Mouse (Mus musculus): Measurements from ENCODE around the gene Cacna2d4. TPM values are rescaled to one million over a fixed set of nuclear protein-coding genes. Genes with fewer than 3 reads are reported as not detected.

Gene Cacna2d4
- total and polyA plus RNA-seq, 2 experiments from 2014 or later: 0.48 to 0.62 TPM

GRCm38 (mm10) chr6:119314751-119315476 lies 78.6 kb downstream of the Cacna2d4 start:
- H3K9me3 ChIP-seq (ENCODE audit: low read length): no peaks in the 10 kb centered on the region
- H3K4me1 ChIP-seq (ENCODE audit: insufficient read depth): peaks cover 15% of the 10 kb centered on the region
- H3K4me2 ChIP-seq (ENCODE audit: low read depth): no peak overlapping the region
- no peak for DNase-seq
- TF ChIP-seq CTCF (IDR thresholded peaks at IDR 0.05; ENCODE audit: low read depth): no peak
- H3K27me3 ChIP-seq (ENCODE audit: insufficient read depth, low read length): no peaks in the 10 kb centered on the region
- ATAC-seq: no peak
- H3K36me3 ChIP-seq (ENCODE audit: insufficient read depth): peaks cover 5% of the 10 kb centered on the region; the same call in 1 of the 2 replicates
- no peak overlapping the region for H3K27ac ChIP-seq (ENCODE audit: low read depth, low read length)
- 62% methylated on average over 7 of the region's 7 CpGs for WGBS
- H3K9ac ChIP-seq: no peak overlapping the region
- H3K4me3 ChIP-seq (ENCODE audit: low read depth, low read length): no peak overlapping the region

- 0 out of 2 replicates have a peak, but pooled peaks cover 7% of the 10 kb centered on the region for H3K4me1 ChIP-seq (ENCODE audit: insufficient read depth)
- no peak for TF ChIP-seq CTCF (IDR thresholded peaks at IDR 0.05; ENCODE audit: low read depth)
- H3K4me2 ChIP-seq (ENCODE audit: low read depth): no peak overlapping the region
- ATAC-seq (peak; percentile 79), DNase-seq (peak; percentile 55)
- H3K9me3 ChIP-seq (ENCODE audit: low read length): no peaks in the 10 kb centered on the region
- 0 out of 2 replicates have a peak overlapping the region, but pooled peaks have one; percentile 15 for H3K27ac ChIP-seq (ENCODE audit: low read depth, low read length)
- H3K4me3 ChIP-seq (ENCODE audit: low read depth, low read length): no peak overlapping the region
- H3K36me3 ChIP-seq (ENCODE audit: insufficient read depth): peaks cover 10% of the 10 kb centered on the region; the same call in 1 of the 2 replicates
- WGBS: 12% methylated on average over 9 of the region's 9 CpGs
- H3K9ac ChIP-seq: no peak overlapping the region
- H3K27me3 ChIP-seq (ENCODE audit: insufficient read depth, low read length): no peaks in the 10 kb centered on the region
Observed at GRCm38 (mm10) chr6:119318732-119319131, 82.4 kb downstream of the Cacna2d4 start.

GRCm38 (mm10) chr6:119319358-119319757 lies 83.0 kb downstream of the Cacna2d4 start:
- Histone ChIP-seq H3K4me1 (ENCODE audit: insufficient read depth) (0 out of 2 replicates have a peak, but pooled peaks cover 1% of the 10 kb centered on the region), H3K36me3 (ENCODE audit: insufficient read depth) (peaks cover 10% of the 10 kb centered on the region; the same call in 1 of the 2 replicates), H3K4me3 (ENCODE audit: low read depth, low read length) (no peak overlapping the region), H3K27ac (ENCODE audit: low read depth, low read length) (0 out of 2 replicates have a peak overlapping the region, but pooled peaks have one; percentile 15), H3K4me2 (ENCODE audit: low read depth) (no peak overlapping the region), H3K27me3 (ENCODE audit: insufficient read depth, low read length) (no peaks in the 10 kb centered on the region), H3K9me3 (ENCODE audit: low read length) (no peaks in the 10 kb centered on the region), H3K9ac (no peak overlapping the region)
- WGBS: 81% methylated on average over 2 of the region's 2 CpGs
- ATAC-seq (0 out of 2 replicates have a peak, but pooled peaks have one; percentile 1), DNase-seq (no peak)
- peak; percentile 58 for TF ChIP-seq CTCF (IDR thresholded peaks at IDR 0.05; ENCODE audit: low read depth)

GRCm38 (mm10) chr6:119320481-119320880 lies 84.2 kb downstream of the Cacna2d4 start:
- 57% methylated on average over 16 of the region's 16 CpGs for WGBS
- H3K4me3 ChIP-seq (ENCODE audit: low read depth, low read length): no peak overlapping the region
- no peak for TF ChIP-seq CTCF (IDR thresholded peaks at IDR 0.05; ENCODE audit: low read depth)
- H3K9me3 ChIP-seq (ENCODE audit: low read length): no peaks in the 10 kb centered on the region
- no peak overlapping the region for H3K4me2 ChIP-seq (ENCODE audit: low read depth)
- H3K27me3 ChIP-seq (ENCODE audit: insufficient read depth, low read length): no peaks in the 10 kb centered on the region
- H3K4me1 ChIP-seq (ENCODE audit: insufficient read depth): no peaks in the 10 kb centered on the region
- no peak overlapping the region for H3K9ac ChIP-seq
- DNase-seq: no peak
- no peak for ATAC-seq
- H3K27ac ChIP-seq (ENCODE audit: low read depth, low read length): no peak overlapping the region
- H3K36me3 ChIP-seq (ENCODE audit: insufficient read depth): peaks cover 8% of the 10 kb centered on the region; the same call in 1 of the 2 replicates

GRCm38 (mm10) chr6:119321752-119322151 lies 85.4 kb downstream of the Cacna2d4 start:
- Histone ChIP-seq H3K4me2 (ENCODE audit: low read depth) (no peak overlapping the region), H3K27me3 (ENCODE audit: insufficient read depth, low read length) (no peaks in the 10 kb centered on the region)
- 57% methylated on average over 7 of the region's 7 CpGs for WGBS

GRCm38 (mm10) chr6:119324776-119325175 lies 88.5 kb downstream of the Cacna2d4 start:
- peaks cover 5% of the 10 kb centered on the region; the same call in 1 of the 2 replicates for H3K36me3 ChIP-seq (ENCODE audit: insufficient read depth)
- no peak overlapping the region for H3K9ac ChIP-seq
- no peak overlapping the region for H3K27ac ChIP-seq (ENCODE audit: low read depth, low read length)
- WGBS: 51% methylated on average over 10 of the region's 10 CpGs
- no peaks in the 10 kb centered on the region for H3K9me3 ChIP-seq (ENCODE audit: low read length)
- TF ChIP-seq CTCF (IDR thresholded peaks at IDR 0.05; ENCODE audit: low read depth): no peak
- no peaks in the 10 kb centered on the region for H3K27me3 ChIP-seq (ENCODE audit: insufficient read depth, low read length)
- H3K4me3 ChIP-seq (ENCODE audit: low read depth, low read length): no peak overlapping the region
- H3K4me2 ChIP-seq (ENCODE audit: low read depth): no peak overlapping the region
- peaks cover 23% of the 10 kb centered on the region for H3K4me1 ChIP-seq (ENCODE audit: insufficient read depth)
- ATAC-seq: no peak
- no peak for DNase-seq

More at GRCm38 (mm10) chr6:119321752-119322151, 85.4 kb downstream of the Cacna2d4 start:
- Histone ChIP-seq H3K4me1 (ENCODE audit: insufficient read depth) (no peaks in the 10 kb centered on the region), H3K9ac (no peak overlapping the region), H3K36me3 (ENCODE audit: insufficient read depth) (peaks cover 5% of the 10 kb centered on the region; the same call in 1 of the 2 replicates), H3K4me3 (ENCODE audit: low read depth, low read length) (no peak overlapping the region), H3K9me3 (ENCODE audit: low read length) (no peaks in the 10 kb centered on the region), H3K27ac (ENCODE audit: low read depth, low read length) (no peak overlapping the region)
- TF ChIP-seq CTCF (IDR thresholded peaks at IDR 0.05; ENCODE audit: low read depth): no peak
- peak; percentile 42 for ATAC-seq
- no peak for DNase-seq

- peaks cover 30% of the 10 kb centered on the region for H3K4me1 ChIP-seq (ENCODE audit: insufficient read depth)
- no peak overlapping the region for H3K4me3 ChIP-seq (ENCODE audit: low read depth, low read length)
- 67% methylated on average over 6 of the region's 6 CpGs for WGBS
- ATAC-seq (no peak), DNase-seq (peak; percentile 25)
- no peak overlapping the region for H3K27ac ChIP-seq (ENCODE audit: low read depth, low read length)
- no peak for TF ChIP-seq CTCF (IDR thresholded peaks at IDR 0.05; ENCODE audit: low read depth)
- no peaks in the 10 kb centered on the region for H3K9me3 ChIP-seq (ENCODE audit: low read length)
- no peak overlapping the region for H3K9ac ChIP-seq
- no peak overlapping the region for H3K4me2 ChIP-seq (ENCODE audit: low read depth)
- peaks cover 5% of the 10 kb centered on the region; the same call in 1 of the 2 replicates for H3K36me3 ChIP-seq (ENCODE audit: insufficient read depth)
- H3K27me3 ChIP-seq (ENCODE audit: insufficient read depth, low read length): no peaks in the 10 kb centered on the region
Observed at GRCm38 (mm10) chr6:119325978-119326377, 89.7 kb downstream of the Cacna2d4 start.

All from forebrain, postnatal 0 days (tissue).